Mouse (Mus musculus): ENCODE results near the gene Inppl1.
A peak's percentile ranks its signal among the peaks of the same experiment; 100 is the strongest.

Gene Inppl1

GRCm38 (mm10) chr7:101844186-101844585, 6.2 kb upstream of the Inppl1 start:
- DNase-seq (ENCODE audit: low spot score in 2 of 2): no peak

DNA sequence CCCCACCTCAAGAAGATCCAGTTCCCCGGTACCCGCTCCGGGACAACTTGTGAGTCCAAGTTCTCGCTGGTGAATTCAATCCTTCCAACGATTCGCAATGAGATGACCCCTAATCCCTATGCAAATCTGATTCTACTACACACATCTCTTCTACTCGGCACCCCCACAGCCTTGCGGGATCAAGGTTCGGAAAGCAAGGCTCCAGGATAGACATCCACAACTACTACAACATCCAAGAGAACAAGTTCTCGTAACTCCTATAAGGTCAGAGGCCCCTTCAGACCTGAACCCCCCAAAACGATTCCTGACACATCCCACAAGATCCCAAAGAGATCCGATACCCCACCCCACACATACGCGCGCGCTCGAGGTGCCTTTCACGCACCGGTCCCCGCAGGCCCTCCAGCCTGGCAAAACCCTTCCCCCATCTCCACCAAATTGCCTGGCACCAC, 849 bp downstream of the Inppl1 start:
- peak in 1 of 2 experiments; percentile 42 for DNase-seq (ENCODE audit: low spot score in 2 of 2)

- peak; percentile 62 to 73 for DNase-seq (ENCODE audit: low spot score in 2 of 2)
Observed at GRCm38 (mm10) chr7:101836271-101837153, 1.5 kb downstream of the Inppl1 start.

- DNase-seq (ENCODE audit: low spot score in 2 of 2): no peak
Observed at GRCm38 (mm10) chr7:101835457-101836109, 2.4 kb downstream of the Inppl1 start.

DNA sequence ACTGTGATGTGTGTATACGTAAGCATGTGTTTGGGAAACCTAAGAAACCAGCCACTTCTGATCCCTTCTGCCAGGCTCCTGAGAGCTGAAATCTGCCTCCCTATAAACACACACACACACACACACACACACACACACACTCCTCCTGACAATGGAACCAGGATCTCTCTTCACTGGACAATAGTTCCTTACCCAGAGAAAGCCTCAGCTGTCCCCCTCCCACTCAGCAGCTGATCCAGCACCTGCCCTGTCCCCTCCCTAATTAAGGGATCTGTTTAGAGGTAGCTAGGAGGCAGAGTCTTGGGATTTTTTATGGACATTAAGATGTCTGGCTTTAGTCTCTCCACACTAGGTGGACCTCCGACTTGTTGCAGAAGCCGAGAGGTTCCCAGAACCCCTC, 3.1 kb downstream of the Inppl1 start:
- DNase-seq (ENCODE audit: low spot score in 2 of 2): no peak

DNA sequence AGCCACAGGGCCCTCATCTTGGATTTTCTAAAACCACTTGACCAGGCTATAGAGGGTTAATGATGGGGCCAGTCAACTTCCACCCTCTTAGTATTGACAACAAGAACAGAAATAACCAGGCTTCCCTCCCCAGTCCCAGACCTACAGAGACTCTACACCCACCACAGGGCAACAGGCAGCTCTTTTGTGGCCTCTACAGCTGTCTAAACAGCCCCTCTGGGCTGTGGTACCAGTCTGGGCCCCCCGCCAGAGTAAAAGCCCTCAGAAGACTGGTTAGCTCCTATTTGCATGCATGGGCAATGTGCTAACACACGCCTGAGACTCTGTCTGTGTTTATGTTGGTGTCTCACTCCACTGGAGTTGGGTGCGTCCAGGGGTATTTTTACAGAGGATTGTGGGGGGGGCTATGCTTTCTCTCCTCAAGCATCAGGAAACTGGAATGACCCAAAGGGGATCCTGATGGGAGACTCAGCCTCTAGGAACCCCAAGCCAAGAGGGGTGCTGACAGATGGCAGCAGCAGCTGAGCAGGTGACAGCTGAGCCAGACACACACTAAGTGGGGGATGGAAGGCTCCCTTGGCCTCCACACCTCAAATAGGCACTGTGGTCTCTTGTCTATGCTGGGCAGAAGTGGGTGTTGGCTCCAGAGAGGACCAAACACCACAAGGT, 4.0 kb downstream of the Inppl1 start:
- peak; percentile 65 to 66 for DNase-seq (ENCODE audit: low spot score in 2 of 2)

- DNase-seq (ENCODE audit: low spot score in 2 of 2): no peak
Observed at GRCm38 (mm10) chr7:101833352-101833751, 4.7 kb downstream of the Inppl1 start.

GRCm38 (mm10) chr7:101832372-101832771, 5.7 kb downstream of the Inppl1 start:
- no peak for DNase-seq (ENCODE audit: low spot score in 2 of 2)

- DNase-seq (ENCODE audit: low spot score in 2 of 2): no peak
Observed at GRCm38 (mm10) chr7:101831437-101831836, 6.6 kb downstream of the Inppl1 start.

DNA sequence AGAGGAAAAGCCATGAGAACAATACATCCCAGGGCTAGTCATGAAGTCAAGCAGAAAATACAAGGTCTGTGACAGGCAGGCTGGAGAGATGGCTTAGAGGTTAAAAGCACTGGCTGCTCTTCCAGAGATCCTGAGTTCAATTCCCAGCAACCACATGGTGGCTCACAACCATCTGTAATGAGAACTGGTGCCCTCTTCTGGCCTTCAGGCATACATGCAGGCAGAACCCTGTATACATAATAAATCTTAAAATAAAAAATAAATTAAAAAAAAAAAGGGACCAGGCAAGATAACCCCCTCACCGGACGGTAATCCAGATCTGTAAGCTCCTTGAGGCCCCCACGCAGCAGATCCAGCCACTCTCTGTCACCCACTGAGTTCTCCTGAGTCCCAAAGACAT, 7.7 kb downstream of the Inppl1 start:
- no peak for DNase-seq (ENCODE audit: low spot score in 2 of 2)

- DNase-seq (ENCODE audit: low spot score in 2 of 2): no peak
Observed at GRCm38 (mm10) chr7:101823758-101824630, 14.0 kb downstream of the Inppl1 start.

- DNase-seq (ENCODE audit: low spot score in 2 of 2): no peak
Observed at GRCm38 (mm10) chr7:101822836-101823757, 14.9 kb downstream of the Inppl1 start.

GRCm38 (mm10) chr7:101821571-101822501, 16.2 kb downstream of the Inppl1 start:
- DNase-seq (ENCODE audit: low spot score in 2 of 2): peak in 1 of 2 experiments; percentile 47

DNA sequence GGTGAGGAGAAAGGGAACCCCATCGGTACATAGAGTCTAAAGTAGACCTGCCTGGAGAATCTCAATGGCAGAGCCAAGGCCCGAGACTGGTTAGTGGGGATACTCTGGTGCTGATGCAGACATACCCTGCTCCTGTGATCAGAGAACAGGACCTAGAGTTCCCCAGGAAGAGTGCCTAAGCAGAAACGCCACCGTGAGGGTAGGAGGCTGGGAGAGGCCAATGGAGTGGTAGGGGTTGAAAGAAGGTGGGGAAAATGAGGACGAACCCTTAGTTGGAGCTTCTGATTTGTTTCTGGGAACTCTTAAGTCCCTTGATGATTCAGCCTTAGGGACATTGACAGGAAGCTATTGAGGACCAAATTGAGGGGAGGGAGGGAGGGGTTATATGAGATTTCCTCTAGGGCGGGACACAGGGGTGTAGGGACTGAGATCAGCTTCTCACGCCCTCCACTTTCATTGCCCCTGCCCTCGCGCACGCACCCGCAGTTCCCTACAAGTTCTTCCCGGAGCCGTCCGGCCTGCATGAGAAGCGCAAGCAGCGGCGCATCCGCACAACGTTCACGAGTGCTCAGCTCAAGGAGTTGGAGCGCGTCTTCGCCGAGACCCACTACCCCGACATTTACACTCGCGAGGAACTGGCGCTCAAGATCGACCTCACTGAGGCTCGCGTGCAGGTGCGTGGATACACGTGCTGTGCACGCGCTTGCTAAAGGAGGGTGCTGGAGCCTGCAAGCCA, 17.6 kb downstream of the Inppl1 start:
- DNase-seq (ENCODE audit: low spot score in 2 of 2): no peak

DNA sequence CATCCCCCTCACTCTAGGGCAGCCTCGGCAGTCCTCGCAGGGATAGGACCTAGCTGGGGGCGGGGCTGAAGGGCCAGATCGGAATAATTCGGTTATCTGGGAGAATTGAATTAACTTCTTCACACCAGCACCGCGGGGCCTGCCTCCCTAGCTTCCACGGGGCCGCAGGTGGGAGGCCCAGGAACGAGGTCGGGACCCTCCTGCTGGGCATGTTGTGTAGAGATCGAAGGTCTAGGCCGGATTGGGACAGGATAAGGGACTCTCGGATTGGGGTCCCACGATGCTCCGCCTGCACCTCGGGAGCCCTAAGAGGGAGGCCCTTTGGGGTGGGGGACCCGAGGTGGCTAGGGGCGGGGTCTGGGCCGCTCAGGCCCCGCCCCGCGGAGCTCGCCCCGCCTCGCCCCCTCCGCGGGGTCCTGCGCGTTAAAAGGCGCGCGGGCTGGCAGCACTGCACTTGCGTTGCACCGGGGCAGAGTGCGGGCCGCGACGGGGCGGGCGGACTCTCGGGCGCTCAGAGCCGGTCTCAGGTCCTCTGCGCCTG, 20.1 kb downstream of the Inppl1 start, which contains the start of gene Phox2a:
TSS of gene Phox2a (plus strand) at position 453 of the 541 bp plus-strand sequence.
- DNase-seq (ENCODE audit: low spot score in 2 of 2): no peak

DNA sequence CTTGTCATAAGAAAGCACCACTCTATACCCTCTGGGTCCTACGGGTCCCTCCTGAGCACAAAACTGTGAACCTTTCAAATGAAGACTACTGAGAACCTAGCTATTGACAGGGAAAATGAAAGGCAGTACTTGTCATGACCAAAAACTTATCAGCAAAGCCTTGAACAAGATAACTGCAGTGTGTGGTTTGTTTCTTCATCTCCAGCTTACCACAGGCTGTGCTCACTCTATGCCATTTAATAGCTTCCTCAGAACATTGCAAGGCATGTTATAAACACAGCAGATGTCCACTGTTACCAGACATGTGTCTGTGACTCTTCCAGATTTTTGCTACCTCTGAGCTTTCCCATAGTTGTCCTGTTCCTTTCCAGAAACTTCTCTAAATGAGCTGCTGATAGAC, 61.0 kb downstream of the Inppl1 start:
- DNase-seq (ENCODE audit: low spot score in 2 of 2): no peak

GRCm38 (mm10) chr7:101772687-101773086, 65.3 kb downstream of the Inppl1 start:
- peak; percentile 65 to 71 for DNase-seq (ENCODE audit: low spot score in 2 of 2)

Measured in right cerebral cortex, postnatal 10 days (tissue).